Mouse (Mus musculus) 416B (cell line): ENCODE results near the gene Aoc3.
A peak's percentile ranks its signal among the peaks of the same experiment; 100 is the strongest.
"Not testable (repeated sequence)": the region's sequence is repeated elsewhere in the genome, so short reads cannot be mapped to it uniquely, and the experiment has no call there.

Experiments used
- DNase-seq: peaks from one replicate; pipeline ENCODE4 v3.0.0; 2011; ENCODE audit warnings: low read depth

The Aoc3 gene

GRCm38 (mm10) chr11:101327311-101327710 is 3.1 kb upstream of the Aoc3 start:
- DNase-seq = no peak

GRCm38 (mm10) chr11:101328941-101329635 is 1.3 kb upstream of the Aoc3 start:
- DNase-seq = no peak

GRCm38 (mm10) chr11:101330961-101331360 is 556 bp downstream of the Aoc3 start:
- DNase-seq = not testable (repeated sequence)

- no peak for DNase-seq
These were observed 2.1 kb downstream of the Aoc3 start for GRCm38 (mm10) chr11:101332537-101332936.

GRCm38 (mm10) chr11:101334023-101334422 is 3.6 kb downstream of the Aoc3 start:
- no peak for DNase-seq

- no peak for DNase-seq
These were observed 4.1 kb downstream of the Aoc3 start for GRCm38 (mm10) chr11:101334516-101334915.

GRCm38 (mm10) chr11:101335685-101336084 is 5.3 kb downstream of the Aoc3 start:
- DNase-seq = no peak

DNA sequence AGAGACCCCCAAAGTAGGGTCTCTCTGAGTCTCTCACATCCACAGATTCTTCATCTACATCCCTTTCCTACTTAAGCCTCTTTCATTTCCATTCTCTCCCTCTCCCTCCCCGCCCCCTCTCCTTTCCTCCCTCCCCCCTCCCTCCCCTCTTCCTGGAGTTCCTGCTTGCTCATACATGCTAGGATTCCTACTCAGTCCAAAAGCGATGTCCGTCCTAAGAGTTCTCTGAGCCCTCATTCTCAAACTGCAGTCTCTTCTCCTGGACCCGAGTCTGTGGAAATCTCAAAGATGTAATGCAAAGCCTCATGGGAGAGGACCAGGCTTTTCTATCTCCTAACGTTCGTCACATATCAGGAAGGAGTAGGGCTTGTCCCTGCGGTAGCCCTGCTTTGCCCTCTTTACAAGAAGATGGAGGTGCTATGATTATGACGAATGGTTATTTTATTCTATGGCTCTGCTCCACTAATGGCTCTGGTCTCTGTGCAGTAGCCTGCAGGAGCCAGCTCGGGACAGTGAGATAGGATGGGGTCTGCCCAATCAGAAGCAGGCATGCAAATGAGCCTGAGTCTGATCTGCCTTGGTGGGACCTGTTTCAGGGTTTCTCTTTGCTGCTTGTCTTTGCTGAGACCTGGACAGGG is 7.8 kb downstream of the Aoc3 start:
- DNase-seq = peak; percentile 61

GRCm38 (mm10) chr11:101347083-101347775 is 16.8 kb downstream of the Aoc3 start:
- DNase-seq = peak; percentile 26

- no peak for DNase-seq
These were observed 18.4 kb downstream of the Aoc3 start for GRCm38 (mm10) chr11:101348774-101349173.

DNA sequence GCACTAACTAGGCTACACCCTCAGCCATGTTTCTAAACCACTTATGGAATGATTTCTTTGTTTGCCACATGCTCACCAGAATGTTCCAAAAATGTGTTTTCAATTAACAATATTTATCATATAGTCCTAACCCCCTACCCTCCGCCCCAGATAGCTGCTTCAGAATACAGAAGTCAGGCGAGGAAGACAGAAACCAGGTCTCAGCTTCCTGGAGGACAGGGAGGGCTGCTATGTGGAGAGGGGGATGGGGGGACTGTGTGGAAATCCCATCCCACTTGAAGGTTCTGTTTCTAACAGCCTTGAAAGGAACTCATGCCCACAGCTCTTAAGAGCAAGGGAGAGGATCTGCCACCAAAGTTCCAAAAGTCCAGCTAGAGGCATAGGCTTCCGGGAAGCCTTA is 18.8 kb downstream of the Aoc3 start:
- DNase-seq = no peak

DNA sequence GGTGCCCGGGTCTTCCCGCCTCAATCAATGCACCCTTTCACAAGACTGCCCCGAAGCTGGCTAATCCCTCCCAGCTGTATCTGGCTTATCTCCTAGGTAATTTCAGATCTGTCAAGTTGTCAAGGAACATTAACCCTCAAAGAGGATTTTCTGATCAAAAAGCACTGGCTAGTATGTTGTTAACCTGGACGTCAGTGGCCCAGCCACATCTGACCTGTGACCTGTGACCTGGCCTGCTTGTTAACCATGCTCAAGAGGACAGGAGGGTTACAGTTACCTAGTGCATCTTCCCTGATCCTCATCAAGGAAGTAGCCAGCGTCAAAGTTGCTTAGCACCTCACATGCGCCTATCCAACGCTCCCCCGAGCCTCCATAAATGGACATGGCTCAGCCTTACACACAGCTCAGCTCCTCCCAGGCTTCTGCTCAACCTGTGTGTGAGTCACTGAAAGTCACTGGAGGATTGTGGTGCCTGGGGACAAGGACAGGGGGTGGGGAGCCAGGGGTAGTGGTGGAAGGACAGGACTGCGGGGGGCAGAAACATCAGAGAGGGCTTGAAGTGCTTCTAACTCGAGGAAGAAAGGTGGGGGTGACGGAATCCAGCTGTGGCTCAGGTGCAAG is 20.8 kb downstream of the Aoc3 start:
- DNase-seq = no peak

DNA sequence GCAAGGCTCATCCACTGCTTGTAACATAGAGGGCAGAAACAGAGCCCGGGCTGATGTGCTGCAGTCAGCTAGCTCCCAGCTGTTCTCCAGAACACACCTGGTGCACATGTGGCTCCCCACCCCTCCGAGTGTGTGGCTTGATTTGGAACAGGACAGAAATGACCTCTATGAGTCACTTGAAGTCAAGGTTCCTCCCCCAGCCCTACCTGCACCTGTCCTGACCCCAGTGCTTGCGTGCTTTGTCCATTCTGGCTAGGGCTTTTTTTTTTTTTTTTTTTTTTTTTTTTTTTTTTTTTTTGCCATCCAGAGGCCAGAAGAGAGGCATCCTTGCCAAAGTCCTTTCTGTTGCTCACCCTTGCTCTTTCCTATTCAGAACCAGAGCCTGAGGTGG is 21.3 kb downstream of the Aoc3 start:
- no peak for DNase-seq

DNA sequence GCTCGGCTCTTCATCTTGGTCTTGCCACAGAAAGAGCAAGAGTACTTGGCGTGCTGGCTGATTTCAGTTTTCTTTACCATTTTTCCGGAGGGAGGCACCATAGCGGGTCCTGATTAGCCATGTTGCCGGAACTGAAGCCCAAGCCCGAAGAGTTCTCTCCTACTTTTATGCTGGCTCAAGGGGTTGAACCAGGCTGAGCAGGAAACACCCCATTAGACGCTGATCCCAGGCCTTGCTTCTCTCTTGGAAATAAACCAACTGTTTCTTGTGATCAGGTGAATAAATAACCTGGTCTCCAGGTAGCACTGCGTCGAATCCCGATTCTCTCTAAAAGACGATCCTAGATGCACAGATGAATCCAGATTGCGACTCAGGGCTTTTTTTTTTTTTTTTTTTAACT is 23.0 kb downstream of the Aoc3 start:
- no peak for DNase-seq

DNA sequence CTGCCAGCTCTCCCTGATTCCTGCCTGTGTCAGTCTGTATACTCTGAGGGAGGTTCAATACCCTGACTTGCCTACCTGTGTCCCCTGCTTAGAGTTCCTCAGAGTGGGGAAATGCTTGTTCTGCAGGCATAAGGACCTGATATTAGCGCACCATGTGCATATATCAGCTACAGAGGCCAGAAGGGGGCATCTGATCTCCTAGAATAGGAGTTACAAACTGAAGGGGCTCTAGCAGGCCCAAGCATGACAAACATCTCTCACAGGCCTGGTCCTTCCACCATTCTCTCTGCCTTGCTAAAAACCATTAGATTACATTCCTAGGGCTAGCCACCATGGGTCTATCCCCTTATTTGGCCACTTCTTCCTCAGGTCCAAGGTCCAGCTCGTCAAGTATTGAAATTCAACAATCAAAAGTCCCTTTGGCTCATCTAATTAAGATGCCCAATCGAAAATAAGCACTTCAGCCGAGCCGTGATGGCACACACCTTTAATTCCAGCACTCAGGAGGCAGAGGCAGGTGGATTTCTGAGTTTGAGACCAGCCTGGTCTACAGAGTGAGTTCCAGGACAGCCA is 24.1 kb downstream of the Aoc3 start:
- peak; percentile 36 for DNase-seq

- no peak for DNase-seq
These were observed 25.5 kb downstream of the Aoc3 start for GRCm38 (mm10) chr11:101355916-101356315.

- peak; percentile 67 for DNase-seq
These were observed 27.2 kb downstream of the Aoc3 start for GRCm38 (mm10) chr11:101357505-101358182.

GRCm38 (mm10) chr11:101359776-101360175 is 29.4 kb downstream of the Aoc3 start:
- no peak for DNase-seq

DNA sequence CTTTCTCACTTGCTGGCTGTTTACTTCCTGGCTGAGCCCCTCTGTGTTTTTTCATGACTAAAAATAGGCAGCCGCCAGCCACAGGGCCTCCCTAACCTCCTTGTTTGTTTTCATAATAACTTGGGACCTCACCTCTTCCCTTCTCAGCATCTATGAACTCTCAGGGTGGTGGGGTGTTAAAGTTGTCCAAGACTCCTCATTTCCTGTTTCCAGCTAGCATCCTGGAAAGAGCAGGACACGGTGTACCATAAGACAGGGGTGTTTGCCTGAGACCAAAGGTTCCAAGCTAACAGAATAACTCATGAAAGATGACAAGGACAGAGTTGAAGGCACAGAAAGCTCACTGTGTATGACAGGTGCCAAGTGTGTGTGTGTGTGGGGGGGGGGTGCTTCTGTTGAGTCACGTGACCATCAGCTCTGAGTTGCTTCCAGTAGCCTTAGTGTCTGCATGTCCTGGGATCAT is 30.3 kb downstream of the Aoc3 start:
- no peak for DNase-seq

- DNase-seq = no peak
These were observed 34.1 kb downstream of the Aoc3 start for GRCm38 (mm10) chr11:101364531-101364931.

DNA sequence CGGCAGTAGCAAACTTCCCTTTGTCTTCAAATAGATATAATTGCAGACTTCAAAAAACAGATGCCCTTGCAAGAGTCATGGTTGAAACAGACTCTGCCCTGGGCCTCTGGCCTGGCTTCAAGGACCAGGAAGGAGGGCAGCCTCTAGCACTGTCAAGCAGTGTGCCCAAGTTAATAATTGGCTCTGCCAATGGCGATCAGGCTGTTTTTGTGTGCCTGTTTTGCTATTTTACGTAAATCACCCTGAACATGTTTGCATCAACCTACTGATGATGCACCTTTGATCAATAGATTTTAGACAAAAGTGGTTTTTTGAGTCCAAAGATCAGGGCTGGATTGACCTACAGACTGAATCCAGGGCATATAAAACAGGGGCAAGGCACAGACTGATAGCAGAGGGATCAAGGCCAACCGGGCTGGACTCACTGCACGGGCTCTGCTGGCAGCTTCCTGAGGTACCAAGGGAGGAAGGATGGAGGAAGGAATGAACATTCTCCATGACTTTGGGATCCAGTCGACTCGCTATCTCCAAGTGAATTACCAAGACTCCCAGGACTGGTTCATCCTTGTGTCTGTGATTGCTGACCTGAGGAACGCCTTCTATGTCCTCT is 37.0 kb downstream of the Aoc3 start, which contains the start of gene G6pc:
Gene G6pc (plus strand): TSS at position 236 of the 610 bp plus-strand sequence.
- no peak for DNase-seq
